ENCODE assay signal across 8 mouse cellular contexts in genomic region chr13:48624968-48625398, GRCm38 (mm10). TPM values are rescaled to one million over a fixed set of nuclear protein-coding genes. Genes with fewer than 3 reads are reported as not detected.
A peak's percentile ranks its signal among the peaks of the same experiment; 100 is the strongest.
DNase-seq lines count a peak whose midpoint lies in the region; ATAC-seq and TF ChIP-seq lines count a peak whose summit lies in the region.

No protein-coding gene starts in this region.

- no peak for TF ChIP-seq POLR2A in kidney, adult 2 months (IDR thresholded peaks at IDR 0.05; ENCODE audit: low read depth, low read length)
- TF ChIP-seq POLR2A in bone marrow macrophage, adult 2 months (IDR thresholded peaks at IDR 0.05; ENCODE audit: borderline replicate concordance, low read depth, low read length) = no peak

- TF ChIP-seq CTCF in kidney, adult 2 months (conservative IDR thresholded peaks at IDR 0.05; ENCODE audit: insufficient read depth, insufficient read length, low read depth, low read length) = no peak
- TF ChIP-seq CTCF in bone marrow macrophage, adult 2 months (IDR thresholded peaks at IDR 0.05; ENCODE audit: low read depth, low read length) = no peak

- H3K9me3 ChIP-seq in midbrain, embryonic 10.5 days (replicated peaks) = no peaks in the 10 kb centered on the region

- no peak for DNase-seq in kidney, adult 2 months
- DNase-seq in kidney, adult 9 months = no peak
- no peak for DNase-seq in midbrain, embryonic 10.5 days (ENCODE audit: low spot score)
- no peak for DNase-seq in adrenal gland, postnatal 10 days
- DNase-seq in cerebellum, postnatal 25 days = no peak

- H3K4me3 ChIP-seq in kidney, adult 2 months (ENCODE audit: insufficient read depth, low read depth, low read length) = peak overlapping the region; percentile 87
- peak overlapping the region; percentile 81 for H3K4me3 ChIP-seq in bone marrow macrophage, adult 2 months (ENCODE audit: insufficient read depth, low read length)
- H3K4me3 ChIP-seq in midbrain, embryonic 10.5 days = peak overlapping the region; percentile 79

- peak; percentile 33 to 34; a peak in 2 of 4 replicates for ATAC-seq in hematopoietic stem cell, adult 5-6 weeks (replicated peaks in 1 of 2; ENCODE audit: insufficient read depth in 1 of 2, low FRiP score in 2 of 2, low TSS enrichment in 1 of 2, low read depth in 1 of 2, poor library complexity in 2 of 2, severe bottlenecking in 2 of 2)
- ATAC-seq in megakaryocyte-erythroid progenitor cell, adult 5-6 weeks (replicated peaks; ENCODE audit: low FRiP score, low TSS enrichment, poor library complexity, severe bottlenecking) = no peak

- H3K27me3 ChIP-seq in kidney, adult 2 months (replicated peaks; ENCODE audit: control insufficient read depth, insufficient read depth, low read length) = no peaks in the 10 kb centered on the region
- peaks cover 19% of the 10 kb centered on the region for H3K27me3 ChIP-seq in midbrain, embryonic 10.5 days (ENCODE audit: low read depth, poor library complexity, severe bottlenecking)

- no peaks in the 10 kb centered on the region for H3K36me3 ChIP-seq in kidney, adult 2 months (ENCODE audit: control insufficient read depth, insufficient read depth, low read length)
- H3K36me3 ChIP-seq in midbrain, embryonic 10.5 days = no peaks in the 10 kb centered on the region

- WGBS in kidney, adult 2 months = under 1% methylated on average over 26 of the region's 26 CpGs
- 5% methylated on average over 26 of the region's 26 CpGs for WGBS in midbrain, embryonic 10.5 days

- H3K4me1 ChIP-seq in kidney, adult 2 months (ENCODE audit: control insufficient read depth, insufficient read depth, low read length) = peaks cover 18% of the 10 kb centered on the region; the same call in 1 of the 2 replicates
- no peaks in the 10 kb centered on the region for H3K4me1 ChIP-seq in bone marrow macrophage, adult 2 months (ENCODE audit: control insufficient read depth, insufficient read depth, low read length)
- H3K4me1 ChIP-seq in midbrain, embryonic 10.5 days = peaks cover 13% of the 10 kb centered on the region

- H3K27ac ChIP-seq in kidney, adult 2 months (ENCODE audit: insufficient read depth, low read depth, low read length) = peak overlapping the region; percentile 96
- peak overlapping the region; percentile 50 for H3K27ac ChIP-seq in bone marrow macrophage, adult 2 months (ENCODE audit: insufficient read depth, low read depth, low read length)
- H3K27ac ChIP-seq in midbrain, embryonic 10.5 days (replicated peaks) = peak overlapping the region; percentile 94

RNA-seq across cellular contexts. Expression of gene Ptpdc1, which starts 0.5 kb away (rescaled TPM):
- polyA plus RNA-seq in kidney, adult 2 months (2012; rRNA removed) = 7.7 and 8.5 TPM in 2 replicates
- polyA plus RNA-seq in bone marrow macrophage, adult 2 months (2012; ENCODE audit: insufficient read depth, insufficient read length, missing spikeins) = 2.3 and 2.9 TPM in 2 replicates
- total RNA-seq in hematopoietic stem cell, adult 5-6 weeks (2017) = 4.1 and 8.6 TPM in 2 replicates
- 11.0 and 13.8 TPM in 2 replicates for polyA plus RNA-seq in midbrain, embryonic 10.5 days (2016; fragmentation: Nextera tagmentation; extraction: Ambion mirVana)
- total RNA-seq in megakaryocyte-erythroid progenitor cell, adult 5-6 weeks (2014; fragmentation: Nextera tagmentation) = 4.8 and 9.6 TPM in 2 replicates
- total RNA-seq in megakaryocyte-erythroid progenitor cell, adult 5-6 weeks (2017) = 2.7 and 4.5 TPM in 2 replicates
- 10 to 100 TPM in 1 of 2 experiments, 1 to 10 TPM in 1; 7.5 to 11.8 TPM for total RNA-seq in adrenal gland, postnatal 10 days (2021)

RNA-seq across cellular contexts. Expression of gene Barx1, which starts 37.8 kb away (rescaled TPM):
- not detected in 2 replicates for polyA plus RNA-seq in kidney, adult 2 months (2012; rRNA removed)
- not detected in 2 replicates for polyA plus RNA-seq in bone marrow macrophage, adult 2 months (2012; ENCODE audit: insufficient read depth, insufficient read length, missing spikeins)
- not detected in 2 replicates for total RNA-seq in hematopoietic stem cell, adult 5-6 weeks (2017)
- polyA plus RNA-seq in midbrain, embryonic 10.5 days (2016; fragmentation: Nextera tagmentation; extraction: Ambion mirVana) = 0.21 and 0.84 TPM in 2 replicates
- not detected in 2 replicates for total RNA-seq in megakaryocyte-erythroid progenitor cell, adult 5-6 weeks (2014; fragmentation: Nextera tagmentation)
- total RNA-seq in megakaryocyte-erythroid progenitor cell, adult 5-6 weeks (2017) = not detected in 2 replicates
- total RNA-seq in adrenal gland, postnatal 10 days (2021) = under 1 TPM in 1 of 2 experiments, not detected in 1; 0.27 TPM
